17 mouse cellular contexts compared by ENCODE assay signal in genomic region chr9:23689456-23689855, GRCm38 (mm10).
"Had no signal": no experiment of that assay in that cellular context is flagged by ENCODE, and none has a peak within 500 bp of the region (broad histone marks: within the 10 kb centered on the region; RNA-seq: fewer than 3 reads in every experiment).

No protein-coding gene starts in this region.

- H3K4me2 ChIP-seq: lung, embryonic 15.5 days; midbrain, embryonic 12.5 days; neural tube, embryonic 12.5 days; stomach, embryonic 15.5 days had no signal

- H3K36me3 ChIP-seq: lung, embryonic 15.5 days; midbrain, embryonic 10.5 days; midbrain, embryonic 12.5 days; neural tube, embryonic 12.5 days; stomach, embryonic 15.5 days had no signal

- DNase-seq: liver, postnatal 0 days; lung, adult 2 months; lung, postnatal 4 days; midbrain, embryonic 14.5 days; retina, postnatal 1 day; right cerebral cortex, adult 18-20 months; right cerebral cortex, postnatal 25 days; right cerebral cortex, postnatal 4 days; thymus, adult 2 months; thymus, postnatal 25 days; thymus, postnatal 4 days had no signal

- H3K4me1 ChIP-seq: lung, embryonic 15.5 days; midbrain, embryonic 10.5 days; midbrain, embryonic 12.5 days; neural tube, embryonic 12.5 days; stomach, embryonic 15.5 days had no signal

- H3K4me3 ChIP-seq: lung, embryonic 15.5 days; midbrain, embryonic 10.5 days; midbrain, embryonic 12.5 days; neural tube, embryonic 12.5 days; stomach, embryonic 15.5 days had no signal

- H3K27me3 ChIP-seq: lung, embryonic 15.5 days; midbrain, embryonic 12.5 days; neural tube, embryonic 12.5 days; stomach, embryonic 15.5 days had no signal

- H3K27ac ChIP-seq: lung, embryonic 15.5 days; midbrain, embryonic 10.5 days; midbrain, embryonic 12.5 days; neural tube, embryonic 12.5 days; stomach, embryonic 15.5 days; stomach, postnatal 0 days had no signal
